Mouse (Mus musculus) urinary bladder, adult 2 months (tissue): Measurements from ENCODE around the gene Prokr2. TPM values are rescaled to one million over a fixed set of nuclear protein-coding genes. Genes with fewer than 3 reads are reported as not detected.

ENCODE experiments used
- polyA plus RNA-seq: library from polyadenylated mRNA; depleted of rRNA; stranded (reverse); fragments of >200 nt; gene quantifications from 2 replicates; pipeline ENCODE4 v1.2.3, GENCODE M21; 2012; rRNA removed

Gene Prokr2
- polyA plus RNA-seq, 1 experiment = not detected

Other genes with a start within 250 kb of the Prokr2 start
- gene Slc23a2, start 240.3 kb downstream of the Prokr2 start, polyA plus RNA-seq = 36.2 and 36.3 TPM in 2 replicates
- gene Tmem230, start 137.6 kb downstream of the Prokr2 start, polyA plus RNA-seq = 44.1 and 48.0 TPM in 2 replicates
- 73.2 and 96.5 TPM in 2 replicates for gene Pcna, start 132.1 kb downstream of the Prokr2 start, polyA plus RNA-seq
- gene Cds2, start 122.3 kb downstream of the Prokr2 start, polyA plus RNA-seq = 38.4 and 52.2 TPM in 2 replicates
- 24.2 and 25.6 TPM in 2 replicates for gene Gpcpd1, start 202.3 kb upstream of the Prokr2 start, polyA plus RNA-seq